Mouse (Mus musculus) megakaryocyte, embryonic 14.5 days (primary cell): ENCODE results near the gene Notch2.

Experiments
- FLI1 ChIP-seq: IDR thresholded peaks from 2 replicates; pipeline ENCODE4 v1.6.1; 2012; ENCODE audit warnings: low read length, inconsistent platforms, mixed read lengths
- GATA1 ChIP-seq: IDR thresholded peaks from 3 replicates; pipeline ENCODE4 v1.6.1; 2012; ENCODE audit warnings: mixed read lengths, low read length, inconsistent platforms, borderline replicate concordance

GRCm38 (mm10) chr3:98089702-98090101 lies 76.4 kb downstream of the Notch2 start:
- TF ChIP-seq GATA1 (no peak), FLI1 (no peak)
